Mouse (Mus musculus) frontal cortex, adult 2 months (tissue): ENCODE data around the gene Catsperz. TPM values are rescaled to one million over a fixed set of nuclear protein-coding genes. Genes with fewer than 3 reads are reported as not detected.
"Not testable (repeated sequence)": the region's sequence is repeated elsewhere in the genome, so short reads cannot be mapped to it uniquely, and the experiment has no call there.

Experiments
- DNase-seq, 2 experiments: peaks; one replicate each; pipeline ENCODE4 v3.0.0; 2022; ENCODE audit warnings: low spot score in 1 of 2; ENCODE audit errors: extremely low spot score in 1 of 2
- polyA plus RNA-seq: library from polyadenylated mRNA; depleted of rRNA; stranded (reverse); fragments of >200 nt; gene quantifications from 2 replicates; pipeline ENCODE4 v1.2.3, GENCODE M21; 2012

Catsperz gene
- polyA plus RNA-seq, 1 experiment = 11.9 TPM

DNA sequence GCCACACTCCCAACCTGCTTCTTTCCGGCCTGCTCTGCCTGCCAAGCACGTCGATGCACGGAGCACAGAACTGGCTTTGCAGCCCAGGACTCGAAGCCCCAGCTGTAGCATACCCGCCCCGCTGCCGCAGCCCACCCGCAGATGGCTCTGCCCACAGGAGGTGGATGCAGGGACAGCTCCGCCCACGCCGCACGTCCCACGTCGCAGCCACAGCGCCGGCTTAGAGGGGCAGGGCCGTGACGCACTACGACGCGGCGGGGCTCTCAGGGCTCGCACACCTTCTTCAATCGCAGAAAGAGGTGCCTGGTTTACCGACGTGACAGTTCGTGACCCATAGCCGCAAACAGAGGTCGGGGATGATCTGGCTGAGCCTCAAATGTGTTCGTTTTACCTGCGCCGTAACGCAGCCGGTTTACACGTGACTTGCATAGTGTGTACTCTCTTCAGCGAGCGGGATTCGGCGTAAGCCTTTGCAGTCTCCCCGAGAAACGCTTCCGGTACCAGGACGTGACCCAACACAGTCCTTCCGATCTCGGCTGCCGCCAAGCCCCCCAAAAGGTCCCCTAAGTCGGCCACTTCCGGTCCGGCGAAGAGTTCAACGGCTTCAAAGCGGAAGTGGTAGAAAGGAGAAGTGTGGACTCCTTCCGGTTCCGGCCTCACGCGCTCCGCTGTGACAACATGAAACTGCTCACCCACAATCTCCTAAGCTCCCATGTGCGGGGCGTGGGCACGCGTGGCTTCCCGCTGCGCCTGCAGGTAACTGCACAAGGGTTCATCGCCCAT lies 15.5 kb downstream of the Catsperz start, which contains the start of the genes Trmt112 and Prdx5:
TSS of gene Trmt112 (plus strand) at position 192 of the 783 bp plus-strand sequence.
TSS of gene Prdx5 (minus strand) at position 600 of the 783 bp plus-strand sequence.
- DNase-seq = peak; percentile 93 to 94

- no peak for DNase-seq
These were observed 16.2 kb downstream of the Catsperz start for GRCm38 (mm10) chr19:6909021-6909420.

DNA sequence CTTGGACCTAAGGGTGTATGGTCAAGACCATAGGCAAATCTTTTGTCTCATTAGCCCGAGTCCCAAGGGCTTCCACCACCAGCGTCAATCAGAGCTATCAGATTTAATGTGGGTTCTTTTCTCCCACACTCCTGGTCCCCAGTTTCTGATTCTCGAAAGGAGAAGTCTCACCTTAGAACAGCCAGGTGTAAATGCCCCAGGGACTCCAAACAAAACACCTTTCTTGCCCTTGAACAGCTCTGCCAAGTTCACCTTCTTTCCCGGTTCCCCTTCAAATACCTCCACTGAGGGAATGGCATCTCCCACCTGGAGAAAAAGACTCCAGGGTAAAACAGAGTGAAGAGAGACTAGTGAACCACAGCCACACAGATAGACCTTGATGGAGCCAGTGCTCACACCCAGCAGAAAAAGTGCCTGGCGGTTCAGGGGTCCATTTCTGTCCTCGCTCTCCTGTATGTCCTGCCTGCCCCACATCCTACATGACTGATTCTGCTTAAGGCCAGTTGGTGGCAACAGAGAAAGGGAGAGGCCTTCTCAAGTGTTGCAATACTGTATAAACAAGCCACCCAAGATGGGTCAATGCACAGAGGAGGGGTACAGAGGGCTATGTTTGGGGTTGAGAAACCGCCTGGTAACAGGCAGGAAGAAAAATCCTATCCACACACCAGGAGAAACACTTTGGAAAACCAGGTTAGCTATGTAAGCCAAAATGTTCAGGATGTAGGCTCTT lies 17.2 kb downstream of the Catsperz start:
- DNase-seq = no peak

GRCm38 (mm10) chr19:6907094-6907493 lies 18.1 kb downstream of the Catsperz start:
- DNase-seq = no peak

- DNase-seq = no peak
These were observed 19.0 kb downstream of the Catsperz start for GRCm38 (mm10) chr19:6906199-6906598.

- no peak for DNase-seq
These were observed 19.6 kb downstream of the Catsperz start for GRCm38 (mm10) chr19:6905498-6906159.

DNA sequence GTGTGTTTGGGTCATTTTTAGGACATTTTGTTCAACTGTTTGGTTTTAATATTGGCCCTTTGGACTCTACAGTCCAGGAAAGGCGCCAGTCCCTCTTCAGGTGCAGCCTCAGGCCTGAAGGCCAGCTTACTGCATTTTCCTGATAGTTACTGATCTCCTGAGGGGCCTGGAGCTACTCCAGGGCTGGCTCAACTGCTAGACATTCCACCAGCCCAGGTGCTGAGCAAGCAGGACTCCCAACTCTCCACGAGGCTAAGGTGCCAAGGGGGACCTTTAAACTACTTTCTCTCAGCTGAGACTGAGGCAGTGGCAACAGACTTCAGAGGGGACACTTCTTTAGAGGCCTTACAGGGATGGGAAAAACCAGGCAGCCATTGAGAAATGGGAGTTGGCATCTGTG lies 20.3 kb downstream of the Catsperz start:
- DNase-seq = no peak

DNA sequence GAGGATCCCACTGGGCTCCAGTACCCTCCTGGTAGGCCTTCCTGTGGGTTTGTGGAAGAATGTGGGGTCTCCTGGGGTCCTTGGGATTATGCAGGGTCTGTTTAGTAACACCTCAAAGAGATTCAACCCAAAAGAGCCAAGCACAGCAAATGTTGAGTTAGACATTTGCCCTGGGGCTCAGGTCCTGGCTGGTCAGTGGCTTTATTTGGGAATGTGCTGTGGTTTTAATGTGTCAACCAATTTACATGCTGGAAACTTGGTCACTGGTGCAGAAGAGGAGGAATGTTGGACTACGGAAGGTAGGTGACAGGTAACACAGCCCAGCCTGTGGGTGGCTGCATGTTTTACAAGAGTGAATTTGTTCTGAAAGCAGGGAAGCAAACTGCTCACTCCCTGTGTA lies 22.1 kb downstream of the Catsperz start:
- no peak for DNase-seq

GRCm38 (mm10) chr19:6899641-6900040 lies 25.5 kb downstream of the Catsperz start:
- no peak for DNase-seq

GRCm38 (mm10) chr19:6895608-6896305 lies 29.4 kb downstream of the Catsperz start:
- not testable (repeated sequence) for DNase-seq

- no peak for DNase-seq
These were observed 31.3 kb downstream of the Catsperz start for GRCm38 (mm10) chr19:6893731-6894451.

DNA sequence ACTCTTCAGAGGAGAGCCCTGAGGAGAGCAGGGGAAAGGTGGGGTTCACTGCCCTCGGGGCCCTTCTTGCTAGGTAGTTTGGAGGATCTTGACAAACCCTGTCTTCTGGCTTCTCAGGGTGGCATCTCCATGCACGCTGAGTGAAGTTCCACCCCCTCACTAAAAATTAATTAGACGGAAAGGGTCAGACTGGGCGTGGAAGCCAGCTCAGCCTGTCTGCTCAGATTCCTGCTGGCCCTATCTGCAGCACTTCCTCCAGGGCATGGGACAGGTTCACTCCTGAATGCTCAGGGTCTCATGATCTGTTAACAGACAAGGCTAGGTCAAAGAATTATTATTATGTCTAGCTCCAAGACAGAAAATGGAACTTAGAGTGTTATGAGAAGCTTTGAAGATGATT lies 32.7 kb downstream of the Catsperz start:
- no peak for DNase-seq

DNA sequence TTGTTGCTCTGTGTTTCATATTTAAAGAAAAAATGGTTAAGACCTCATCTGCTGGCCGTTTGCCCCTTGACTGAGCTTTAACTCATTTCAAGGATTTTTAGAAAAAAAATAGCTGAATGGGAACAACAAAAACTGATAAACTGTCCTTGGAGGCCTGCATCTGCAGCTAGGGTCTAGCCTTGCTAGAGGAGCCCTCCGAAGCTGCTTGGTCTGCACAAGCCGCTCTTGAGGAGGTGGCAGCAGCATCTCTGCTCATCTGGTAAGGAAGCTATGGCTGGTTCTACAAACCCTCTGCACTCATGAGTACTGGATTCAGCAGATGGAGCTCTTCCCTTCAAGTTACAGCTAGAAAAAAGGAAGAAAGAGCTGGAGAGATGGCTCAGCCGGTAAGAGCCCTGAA lies 47.2 kb downstream of the Catsperz start:
- DNase-seq = no peak

GRCm38 (mm10) chr19:6876799-6877198 lies 48.4 kb downstream of the Catsperz start:
- DNase-seq = no peak

- DNase-seq = peak in 1 of 2 experiments; percentile 27
These were observed 49.3 kb downstream of the Catsperz start for GRCm38 (mm10) chr19:6875834-6876233.

DNA sequence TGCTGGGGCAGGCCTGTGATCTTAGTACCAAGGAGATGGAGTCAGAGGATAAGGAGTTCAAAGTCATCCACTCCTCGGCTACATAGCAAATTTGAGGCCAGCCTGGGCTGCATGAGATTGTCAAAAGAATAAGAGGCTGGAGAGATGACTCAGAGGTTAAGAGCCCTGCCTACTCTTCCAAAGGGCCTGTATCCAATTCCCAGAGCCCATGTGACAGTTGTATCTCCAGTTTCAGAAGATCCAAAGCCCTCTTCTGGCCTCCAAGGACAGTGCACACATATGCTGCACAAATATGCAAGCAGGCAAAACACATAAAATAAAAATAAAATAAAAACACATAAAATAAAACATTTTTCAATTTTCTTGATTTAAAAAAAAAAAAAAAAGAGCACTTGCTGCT lies 50.9 kb downstream of the Catsperz start:
- DNase-seq = no peak

- DNase-seq = no peak
These were observed 52.5 kb downstream of the Catsperz start for GRCm38 (mm10) chr19:6872701-6873100.
